In genomic region chr14:77324348-77324747, GRCm38 (mm10) we compare ENCODE assay signal across 22 mouse cellular contexts.
DNase-seq lines count a peak whose midpoint lies in the region; ATAC-seq lines count a peak whose summit lies in the region.
"Had no signal": no experiment of that assay in that cellular context is flagged by ENCODE, and none has a peak within 500 bp of the region (broad histone marks: within the 10 kb centered on the region; RNA-seq: fewer than 3 reads in every experiment).

No protein-coding gene starts in this region.

- peak; percentile 85 for ATAC-seq in frontal cortex, adult (ENCODE audit: low TSS enrichment)
- ATAC-seq: activated CD4-positive, CD25-positive, alpha-beta regulatory T cell, adult 4 months; CD4-positive, CD25-positive, alpha-beta regulatory T cell, adult 4 months; forebrain, embryonic 14.5 days; forebrain, embryonic 16.5 days; Patski had no signal

- no peak for DNase-seq in frontal cortex, postnatal 36 days (ENCODE audit: low spot score in 2 of 2)
- peak; percentile 51 for DNase-seq in right cerebral cortex, adult 18-20 months
- no peak for DNase-seq in right cerebral cortex, postnatal 25 days
- peak; percentile 65 for DNase-seq in brain, adult 2 months (ENCODE audit: low read depth, low spot score)
- no peak for DNase-seq in lung, postnatal 36 days
- DNase-seq: adrenal gland, adult 8-10 months; adrenal gland, postnatal 14 days; adrenal gland, postnatal 36 days; B cell, adult 2 months; cerebellum, adult 11 months; cerebellum, adult 18-20 months; cerebellum, adult 8-10 months; cerebellum, adult 9-11 months; cerebellum, postnatal 14 days; cerebellum, postnatal 36 days; embryo, embryonic 11 days had no signal

Comparison
In these comparisons a context has a peak if more than half of its experiments do, and no peak if none do; other contexts are left out.
1. DNase-seq: peak in right cerebral cortex, adult 18-20 months (single experiment) and brain, adult 2 months (single experiment); none in frontal cortex, postnatal 36 days (0 of 2), right cerebral cortex, postnatal 25 days (single experiment) and lung, postnatal 36 days (single experiment).